Mouse (Mus musculus): ENCODE data around the gene Dst. TPM values are rescaled to one million over a fixed set of nuclear protein-coding genes. Genes with fewer than 3 reads are reported as not detected.
A peak's percentile ranks its signal among the peaks of the same experiment; 100 is the strongest.

Gene Dst
- polyA plus RNA-seq (2016; fragmentation: Nextera tagmentation; extraction: Ambion mirVana) = 11.3 and 11.9 TPM in 2 replicates

DNA sequence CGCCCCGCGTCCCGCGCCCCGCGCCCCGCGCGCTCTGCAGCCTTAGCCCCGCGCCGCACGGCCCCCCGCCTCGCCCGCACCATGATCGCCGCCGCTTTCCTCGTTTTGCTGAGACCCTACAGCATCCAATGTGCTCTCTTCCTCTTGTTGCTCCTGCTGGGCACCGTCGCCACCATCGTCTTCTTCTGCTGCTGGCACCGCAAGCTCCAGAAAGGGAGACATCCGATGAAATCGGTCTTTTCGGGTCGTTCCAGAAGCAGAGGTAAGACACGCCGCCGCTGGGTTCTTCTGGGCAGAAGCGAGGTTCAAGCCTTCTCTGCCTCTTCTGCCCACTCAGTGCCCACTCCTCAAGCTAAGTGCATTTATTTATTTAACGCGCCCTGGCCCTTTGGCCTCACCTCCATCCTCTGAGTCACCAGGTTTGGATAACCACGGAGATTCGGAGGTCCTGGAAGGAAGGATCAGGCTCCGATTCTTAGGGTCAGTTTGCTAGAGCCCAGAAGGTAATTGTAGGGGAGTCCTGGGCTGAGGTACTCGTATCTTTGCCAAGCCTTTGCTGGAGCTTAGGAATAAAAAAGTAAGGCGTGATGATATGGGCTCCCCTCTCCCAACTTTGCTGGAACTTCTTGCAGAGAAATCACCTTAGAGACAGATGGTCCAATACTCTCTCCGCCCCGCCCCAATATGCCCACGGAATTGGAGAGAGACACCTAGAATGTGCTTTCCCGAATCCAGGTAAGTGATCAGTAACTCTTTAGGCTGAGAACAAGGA lies at the start of gene Dst:
Gene Dst, plus strand, starts transcription at position 35 of the 772 bp plus-strand sequence.
- Histone ChIP-seq H3K9me3 (no peaks in the 10 kb centered on the region), H3K4me3 (peak within 1 kb of the TSS; percentile 73), H3K4me1 (peaks cover 27% of the 10 kb centered on the region), H3K27ac (peak within 1 kb of the TSS; percentile 89), H3K36me3 (replicated peaks) (no peaks in the 10 kb centered on the region), H3K27me3 (ENCODE audit: poor library complexity, severe bottlenecking) (peaks cover 56% of the 10 kb centered on the region)
- 4% methylated on average over 44 of the region's 44 CpGs for WGBS
- peak; percentile 49 for DNase-seq (ENCODE audit: extremely low spot score, low spot score)

DNA sequence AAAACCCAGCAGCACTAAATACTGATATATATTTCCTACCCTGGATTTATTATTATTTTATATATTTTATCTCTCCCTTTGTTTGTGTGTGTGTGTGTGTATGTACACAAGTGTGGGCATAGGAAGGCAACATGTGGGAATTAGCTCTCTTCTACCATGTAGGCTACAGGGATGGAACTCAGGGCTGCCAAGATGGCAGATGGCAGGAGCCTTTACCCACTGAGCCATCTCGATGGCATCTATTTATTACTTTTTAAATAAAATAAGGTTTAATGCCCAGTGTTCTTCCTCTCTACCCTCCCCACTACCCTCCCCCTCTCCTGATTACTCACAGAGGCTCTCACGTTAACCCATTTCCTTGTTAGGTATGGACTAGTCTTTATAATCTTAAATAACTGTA lies 39.0 kb upstream of the Dst start:
- no peak for DNase-seq (ENCODE audit: extremely low spot score, low spot score)
- 87% methylated on average over 2 of the region's 2 CpGs for WGBS
- Histone ChIP-seq H3K4me1 (no peaks in the 10 kb centered on the region), H3K27me3 (ENCODE audit: poor library complexity, severe bottlenecking) (no peaks in the 10 kb centered on the region), H3K9me3 (no peaks in the 10 kb centered on the region), H3K36me3 (replicated peaks) (no peaks in the 10 kb centered on the region), H3K27ac (no peak overlapping the region), H3K4me3 (no peak overlapping the region)

DNA sequence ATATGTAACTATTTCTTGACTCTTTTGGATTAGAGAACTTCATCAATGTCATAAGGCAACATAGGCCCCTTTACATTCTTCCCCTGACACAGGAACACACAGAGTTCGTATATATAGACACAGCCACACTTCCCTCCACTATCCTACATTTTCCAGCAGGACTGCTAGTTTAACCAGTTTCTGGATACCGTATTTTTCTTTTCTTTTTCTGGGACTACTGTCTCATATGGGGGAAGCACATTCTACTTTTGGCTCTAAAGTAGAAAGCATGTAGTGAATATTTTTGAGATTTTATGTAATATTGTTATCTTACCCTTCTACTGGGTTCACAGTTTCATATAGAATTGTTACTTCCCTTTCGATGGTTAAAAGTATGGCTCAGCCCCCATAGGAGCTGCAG lies 38.6 kb upstream of the Dst start:
- Histone ChIP-seq H3K9me3 (no peaks in the 10 kb centered on the region), H3K27ac (no peak overlapping the region), H3K4me3 (no peak overlapping the region), H3K36me3 (replicated peaks) (no peaks in the 10 kb centered on the region), H3K27me3 (ENCODE audit: poor library complexity, severe bottlenecking) (no peaks in the 10 kb centered on the region), H3K4me1 (no peaks in the 10 kb centered on the region)
- 91% methylated on average over 3 of the region's 3 CpGs for WGBS
- DNase-seq (ENCODE audit: extremely low spot score, low spot score) = no peak

DNA sequence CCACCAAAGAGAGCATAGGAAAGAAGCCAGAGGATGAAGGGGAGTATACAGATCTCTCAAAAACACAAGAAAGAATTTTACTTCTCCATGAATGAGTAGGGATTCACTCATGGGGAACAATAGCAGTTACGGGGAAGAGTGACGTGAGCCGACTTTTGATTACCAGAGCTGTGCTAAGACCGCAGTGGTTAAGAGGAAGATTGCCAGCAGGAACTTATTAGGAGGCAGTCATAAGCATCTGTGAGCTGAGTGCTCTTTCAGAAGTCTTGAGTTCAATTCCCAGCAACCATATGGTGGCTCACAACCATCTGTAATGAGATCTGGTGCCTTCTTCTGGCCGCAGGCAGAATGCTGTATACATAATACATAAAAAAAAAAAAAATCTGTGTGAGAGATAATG lies 34.5 kb upstream of the Dst start:
- H3K4me3 ChIP-seq = no peak overlapping the region
- H3K36me3 ChIP-seq (replicated peaks) = no peaks in the 10 kb centered on the region
- 90% methylated on average over 5 of the region's 5 CpGs for WGBS
- H3K27me3 ChIP-seq (ENCODE audit: poor library complexity, severe bottlenecking) = no peaks in the 10 kb centered on the region
- no peak overlapping the region for H3K27ac ChIP-seq
- H3K9me3 ChIP-seq = no peaks in the 10 kb centered on the region
- no peak for DNase-seq (ENCODE audit: extremely low spot score, low spot score)
- no peaks in the 10 kb centered on the region for H3K4me1 ChIP-seq

DNA sequence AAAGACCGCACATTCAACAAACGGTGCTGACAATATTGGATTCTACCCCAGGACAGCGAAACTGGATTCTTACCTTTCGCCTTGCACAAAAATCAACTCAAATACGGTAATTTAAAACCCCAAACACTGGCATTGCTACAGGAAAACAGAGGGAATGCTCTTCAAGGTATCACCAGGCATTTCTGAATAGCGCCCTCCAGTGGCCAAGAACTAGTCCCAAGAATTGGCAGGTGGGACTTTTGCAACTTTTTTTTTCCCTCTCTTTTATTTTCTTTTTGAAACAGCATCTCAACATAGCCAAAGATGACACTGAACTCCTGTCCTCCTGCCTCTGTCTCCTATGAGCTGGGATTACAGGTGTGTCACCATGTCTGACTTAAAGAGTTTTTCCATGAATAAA lies 32.3 kb upstream of the Dst start:
- peak; percentile 18 for DNase-seq (ENCODE audit: extremely low spot score, low spot score)
- Histone ChIP-seq H3K27me3 (ENCODE audit: poor library complexity, severe bottlenecking) (no peaks in the 10 kb centered on the region), H3K9me3 (no peaks in the 10 kb centered on the region), H3K4me3 (no peak overlapping the region), H3K27ac (no peak overlapping the region), H3K4me1 (no peaks in the 10 kb centered on the region), H3K36me3 (replicated peaks) (no peaks in the 10 kb centered on the region)
- WGBS = 47% methylated on average over 6 of the region's 6 CpGs

DNA sequence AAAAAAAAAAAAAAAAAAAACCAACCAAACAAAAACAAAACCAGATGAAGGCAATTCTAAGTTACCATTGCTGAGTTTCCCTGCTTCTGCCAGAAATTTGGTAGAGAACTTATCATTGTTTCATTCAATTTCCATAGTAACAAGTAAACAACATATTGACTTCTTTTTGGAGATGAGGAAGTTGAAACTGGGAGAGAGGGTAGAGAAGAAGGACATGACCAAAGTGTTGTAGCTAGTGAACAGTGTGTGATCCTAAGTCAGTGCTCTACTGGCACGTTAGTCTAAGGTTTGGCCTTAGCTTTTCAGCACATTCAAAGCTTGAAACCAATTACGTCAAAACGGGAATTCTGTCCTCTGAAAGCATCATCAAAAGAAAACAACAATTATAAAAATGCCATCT lies 31.6 kb upstream of the Dst start:
- H3K4me1 ChIP-seq = no peaks in the 10 kb centered on the region
- no peaks in the 10 kb centered on the region for H3K27me3 ChIP-seq (ENCODE audit: poor library complexity, severe bottlenecking)
- no peak overlapping the region for H3K4me3 ChIP-seq
- no peaks in the 10 kb centered on the region for H3K36me3 ChIP-seq (replicated peaks)
- no peak overlapping the region for H3K27ac ChIP-seq
- WGBS = 86% methylated on average over 3 of the region's 3 CpGs
- no peak for DNase-seq (ENCODE audit: extremely low spot score, low spot score)
- no peaks in the 10 kb centered on the region for H3K9me3 ChIP-seq

DNA sequence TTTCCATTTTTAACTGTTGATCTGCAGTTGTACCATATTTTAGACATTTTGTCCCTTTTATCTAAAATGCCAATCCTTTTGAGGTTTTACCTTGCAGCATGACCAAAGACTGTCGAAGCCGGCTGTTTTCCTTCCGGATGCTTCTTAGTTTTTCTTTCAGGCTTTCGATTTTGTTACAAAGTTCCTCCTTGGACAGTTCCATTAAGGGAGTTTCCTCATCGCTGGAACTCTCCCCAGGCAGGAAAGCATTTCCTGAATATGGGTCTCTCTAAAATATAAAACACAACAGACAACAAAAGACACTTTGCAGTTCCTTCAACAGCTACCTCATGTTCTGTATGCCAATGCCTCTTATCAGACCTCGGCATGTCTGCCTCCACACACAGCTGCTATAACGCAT lies 29.9 kb upstream of the Dst start:
- Histone ChIP-seq H3K27me3 (ENCODE audit: poor library complexity, severe bottlenecking) (no peaks in the 10 kb centered on the region), H3K9me3 (no peaks in the 10 kb centered on the region), H3K36me3 (replicated peaks) (no peaks in the 10 kb centered on the region), H3K27ac (no peak overlapping the region), H3K4me3 (no peak overlapping the region), H3K4me1 (no peaks in the 10 kb centered on the region)
- DNase-seq (ENCODE audit: extremely low spot score, low spot score) = no peak
- WGBS = 89% methylated on average over 7 of the region's 7 CpGs

DNA sequence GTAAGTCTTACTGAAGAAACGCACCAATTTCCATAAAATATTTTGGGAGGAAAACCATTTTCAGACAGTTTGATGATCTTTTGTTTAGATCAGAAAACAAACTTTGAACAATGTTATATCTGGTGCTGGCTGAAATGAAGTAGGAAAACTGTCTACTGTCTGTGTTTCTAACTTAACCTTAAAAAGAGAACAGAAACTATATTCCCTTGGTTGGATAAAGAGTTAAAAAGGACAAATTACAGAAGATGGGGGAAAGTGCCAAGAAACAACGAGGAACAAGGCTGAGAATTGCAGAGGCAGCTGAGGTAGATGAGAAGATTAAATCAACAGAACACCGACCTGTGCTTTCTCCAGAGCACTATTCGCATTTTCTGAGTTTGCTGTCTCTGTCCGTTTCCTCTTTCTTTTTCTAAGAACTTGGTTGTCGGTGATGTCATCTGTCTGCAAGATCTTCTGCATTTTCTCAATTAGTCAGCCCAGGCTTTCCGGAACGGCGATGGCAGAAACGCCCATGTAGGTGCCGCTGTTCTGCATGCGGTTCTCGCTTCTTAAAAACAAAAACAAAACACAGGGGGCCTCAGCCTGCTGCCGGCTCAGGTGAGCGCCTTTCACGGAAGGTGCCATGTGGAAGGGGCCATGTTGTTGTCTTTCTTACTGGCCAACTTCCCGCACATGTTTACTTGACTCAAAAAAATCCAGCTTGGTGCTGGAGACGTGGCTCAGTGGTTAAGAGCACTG lies 24.8 kb upstream of the Dst start:
- Histone ChIP-seq H3K4me3 (peak overlapping the region; percentile 4; the same call in 1 of the 2 replicates), H3K36me3 (replicated peaks) (no peaks in the 10 kb centered on the region)
- no peak for DNase-seq (ENCODE audit: extremely low spot score, low spot score)

DNA sequence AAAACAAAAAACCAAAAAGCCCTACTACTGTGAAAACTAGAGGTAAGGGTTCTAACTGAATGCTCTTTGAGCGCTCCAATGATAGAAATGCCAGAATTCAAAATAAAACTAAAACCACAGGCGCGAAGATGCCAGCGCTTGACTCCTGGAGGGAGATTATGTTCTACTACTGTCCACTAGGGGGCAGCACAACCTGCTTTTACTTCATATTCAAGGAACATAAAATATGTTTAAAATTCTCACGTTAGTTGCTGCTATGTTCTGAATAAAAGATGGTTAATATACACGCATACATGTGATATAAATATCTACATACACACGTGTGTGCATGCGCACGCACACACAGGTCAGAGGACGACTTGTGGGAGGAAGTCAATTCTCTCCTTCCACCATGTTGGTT lies 15.2 kb upstream of the Dst start:
- Histone ChIP-seq H3K27me3 (ENCODE audit: poor library complexity, severe bottlenecking) (no peaks in the 10 kb centered on the region), H3K36me3 (replicated peaks) (no peaks in the 10 kb centered on the region), H3K4me1 (no peaks in the 10 kb centered on the region), H3K9me3 (no peaks in the 10 kb centered on the region), H3K27ac (no peak overlapping the region), H3K4me3 (no peak overlapping the region)
- DNase-seq (ENCODE audit: extremely low spot score, low spot score) = no peak
- 71% methylated on average over 10 of the region's 10 CpGs for WGBS

More for the DNA sequence above, 24.8 kb upstream of the Dst start:
- Histone ChIP-seq H3K9me3 (no peaks in the 10 kb centered on the region), H3K4me1 (no peaks in the 10 kb centered on the region), H3K27me3 (ENCODE audit: poor library complexity, severe bottlenecking) (no peaks in the 10 kb centered on the region), H3K27ac (no peak overlapping the region)
- 20% methylated on average over 18 of the region's 18 CpGs for WGBS

DNA sequence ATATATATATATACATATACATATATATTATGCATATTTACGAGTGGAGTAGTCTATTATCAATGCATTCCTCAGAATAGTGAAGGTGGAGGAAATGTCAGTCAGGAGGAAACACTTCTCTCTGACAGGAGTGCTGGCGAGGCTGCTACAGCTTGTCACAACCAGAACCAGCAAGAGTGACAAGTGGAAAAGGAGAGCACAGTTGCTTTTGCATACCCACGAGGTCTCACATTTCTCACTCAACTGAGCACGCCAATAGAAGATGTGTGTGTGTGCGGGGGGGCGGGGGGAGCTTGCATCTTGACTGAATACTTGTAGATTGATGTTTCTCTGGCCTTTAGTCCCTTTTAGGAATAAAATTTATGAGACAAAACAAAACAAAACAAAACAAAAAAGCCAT lies 11.9 kb upstream of the Dst start:
- 83% methylated on average over 6 of the region's 6 CpGs for WGBS
- DNase-seq (ENCODE audit: extremely low spot score, low spot score) = no peak
- Histone ChIP-seq H3K27ac (no peak overlapping the region), H3K9me3 (no peaks in the 10 kb centered on the region), H3K27me3 (ENCODE audit: poor library complexity, severe bottlenecking) (no peaks in the 10 kb centered on the region), H3K36me3 (replicated peaks) (no peaks in the 10 kb centered on the region), H3K4me1 (no peaks in the 10 kb centered on the region), H3K4me3 (no peak overlapping the region)

DNA sequence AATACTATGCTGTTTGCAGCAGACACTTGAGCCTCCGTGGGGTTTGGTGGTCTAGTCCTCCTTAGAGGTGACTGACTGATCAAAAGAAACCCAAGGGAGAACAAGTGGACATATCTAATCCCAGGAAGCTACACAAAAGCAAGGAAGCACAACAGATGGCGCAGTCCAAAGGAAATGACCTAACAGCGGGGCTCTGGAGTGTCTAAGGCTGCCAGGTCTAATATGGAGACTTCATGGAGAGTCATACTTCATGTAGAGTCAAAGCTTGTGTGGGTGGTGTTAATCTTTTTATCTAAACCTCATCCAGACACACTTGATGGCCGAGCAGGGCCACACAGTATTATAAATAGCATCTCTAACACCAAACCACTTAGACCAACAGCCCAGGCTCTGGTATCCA lies 11.4 kb upstream of the Dst start:
- Histone ChIP-seq H3K36me3 (replicated peaks) (no peaks in the 10 kb centered on the region), H3K4me1 (no peaks in the 10 kb centered on the region), H3K27me3 (ENCODE audit: poor library complexity, severe bottlenecking) (no peaks in the 10 kb centered on the region), H3K27ac (no peak overlapping the region), H3K9me3 (no peaks in the 10 kb centered on the region), H3K4me3 (no peak overlapping the region)
- 87% methylated on average over 4 of the region's 4 CpGs for WGBS
- no peak for DNase-seq (ENCODE audit: extremely low spot score, low spot score)

DNA sequence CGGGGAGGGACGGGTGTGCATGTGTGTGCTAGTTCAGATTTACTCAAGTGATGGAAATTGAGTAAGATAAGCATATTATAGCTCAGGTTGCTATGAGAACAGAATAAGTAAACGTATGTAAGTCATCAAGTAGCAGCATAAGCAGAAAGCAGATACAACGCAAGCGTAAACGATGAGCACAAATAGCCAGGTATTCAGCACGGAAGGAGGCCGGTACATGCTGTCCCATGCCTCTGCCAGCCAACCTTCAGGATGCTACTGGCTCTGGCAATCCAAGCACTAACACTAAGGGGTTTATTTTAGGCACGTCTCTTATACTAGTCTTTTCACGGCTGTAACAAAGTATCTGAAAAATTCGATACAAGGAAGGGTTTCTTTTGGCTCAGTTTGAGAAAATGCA lies 10.6 kb upstream of the Dst start:
- H3K27ac ChIP-seq = no peak overlapping the region
- DNase-seq (ENCODE audit: extremely low spot score, low spot score) = no peak
- no peaks in the 10 kb centered on the region for H3K27me3 ChIP-seq (ENCODE audit: poor library complexity, severe bottlenecking)
- 92% methylated on average over 11 of the region's 11 CpGs for WGBS
- H3K4me1 ChIP-seq = no peaks in the 10 kb centered on the region
- no peaks in the 10 kb centered on the region for H3K9me3 ChIP-seq
- no peak overlapping the region for H3K4me3 ChIP-seq
- H3K36me3 ChIP-seq (replicated peaks) = no peaks in the 10 kb centered on the region

DNA sequence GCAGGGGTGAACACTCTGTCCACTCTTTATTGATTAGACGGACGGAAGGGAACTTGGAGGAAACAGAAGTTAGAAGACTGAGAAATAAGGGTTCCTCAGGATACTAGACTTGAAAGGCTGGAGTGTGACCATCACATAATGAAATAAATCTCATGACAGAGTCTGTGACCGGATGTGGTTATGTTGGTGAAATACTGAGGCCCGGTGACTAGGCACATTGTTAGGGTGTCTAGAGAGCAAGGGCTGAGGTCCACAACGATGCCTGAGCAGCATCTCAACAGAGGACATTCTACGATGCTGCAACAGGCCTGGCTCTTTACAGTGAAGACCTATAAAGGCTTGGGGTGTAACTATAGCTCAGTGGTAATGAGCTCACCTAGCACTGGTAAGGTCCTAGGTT lies 9.7 kb upstream of the Dst start:
- WGBS = 93% methylated on average over 6 of the region's 6 CpGs

More for the DNA sequence above, 9.7 kb upstream of the Dst start:
- no peak for DNase-seq (ENCODE audit: extremely low spot score, low spot score)
- H3K27me3 ChIP-seq (ENCODE audit: poor library complexity, severe bottlenecking) = no peaks in the 10 kb centered on the region
- H3K27ac ChIP-seq = no peak overlapping the region
- no peaks in the 10 kb centered on the region for H3K36me3 ChIP-seq (replicated peaks)
- H3K4me3 ChIP-seq = no peak overlapping the region
- H3K9me3 ChIP-seq = no peaks in the 10 kb centered on the region
- no peaks in the 10 kb centered on the region for H3K4me1 ChIP-seq
